Mouse (Mus musculus): ENCODE data around the gene 2310022A10Rik.

2310022A10Rik gene

GRCm38 (mm10) chr7:27552931-27553513, at the start of gene 2310022A10Rik, which contains the start of gene Pld3:
TSS of gene 2310022A10Rik (plus strand) at chr7:27553233.
TSS of gene Pld3 (minus strand) at chr7:27553218.
- DNase-seq = peak; percentile 99

GRCm38 (mm10) chr7:27506765-27507370, 46.2 kb upstream of the 2310022A10Rik start:
- DNase-seq = no peak

GRCm38 (mm10) chr7:27507711-27508647, 45.1 kb upstream of the 2310022A10Rik start:
- peak; percentile 98 for DNase-seq

GRCm38 (mm10) chr7:27508648-27509005, 44.4 kb upstream of the 2310022A10Rik start:
- DNase-seq = peak; percentile 62

GRCm38 (mm10) chr7:27510809-27511208, 42.2 kb upstream of the 2310022A10Rik start:
- no peak for DNase-seq

GRCm38 (mm10) chr7:27514961-27515360, 38.1 kb upstream of the 2310022A10Rik start:
- no peak for DNase-seq

GRCm38 (mm10) chr7:27518314-27518713, 34.7 kb upstream of the 2310022A10Rik start:
- no peak for DNase-seq

GRCm38 (mm10) chr7:27520104-27520503, 32.9 kb upstream of the 2310022A10Rik start:
- no peak for DNase-seq

GRCm38 (mm10) chr7:27520599-27520998, 32.4 kb upstream of the 2310022A10Rik start:
- DNase-seq = no peak

- no peak for DNase-seq
These were observed 30.1 kb upstream of the 2310022A10Rik start, which contains the start of gene Hipk4 for GRCm38 (mm10) chr7:27522967-27523366. TSS of gene Hipk4 (plus strand) at chr7:27523267.

GRCm38 (mm10) chr7:27523805-27524204, 29.2 kb upstream of the 2310022A10Rik start:
- DNase-seq = no peak

- peak; percentile 56 for DNase-seq
These were observed 26.8 kb upstream of the 2310022A10Rik start for GRCm38 (mm10) chr7:27526039-27526827.

GRCm38 (mm10) chr7:27529070-27529469, 24.0 kb upstream of the 2310022A10Rik start:
- no peak for DNase-seq

- no peak for DNase-seq
These were observed 22.1 kb upstream of the 2310022A10Rik start for GRCm38 (mm10) chr7:27530937-27531336.

- DNase-seq = no peak
These were observed 21.3 kb upstream of the 2310022A10Rik start for GRCm38 (mm10) chr7:27531707-27532106.

- no peak for DNase-seq
These were observed 20.5 kb upstream of the 2310022A10Rik start for GRCm38 (mm10) chr7:27532480-27533050.

- DNase-seq = no peak
These were observed 17.6 kb upstream of the 2310022A10Rik start for GRCm38 (mm10) chr7:27535386-27535785.

GRCm38 (mm10) chr7:27536618-27537017, 16.4 kb upstream of the 2310022A10Rik start:
- no peak for DNase-seq

GRCm38 (mm10) chr7:27537998-27538397, 15.0 kb upstream of the 2310022A10Rik start:
- no peak for DNase-seq

GRCm38 (mm10) chr7:27538797-27539196, 14.2 kb upstream of the 2310022A10Rik start:
- DNase-seq = no peak

- DNase-seq = no peak
These were observed 12.5 kb upstream of the 2310022A10Rik start for GRCm38 (mm10) chr7:27540521-27540920.

- no peak for DNase-seq
These were observed 12.1 kb upstream of the 2310022A10Rik start for GRCm38 (mm10) chr7:27540935-27541334.

Measured in kidney, adult 11 months (tissue).